Mouse (Mus musculus) left cerebral cortex, adult 9 months (tissue): ENCODE measurements at regions not wholly inside any gene's neighbourhood (a gene's known extent, or its start where the extent isn't known, plus 50 kb on each side); places are given as distances from the start of the nearest gene placed in this dataset.

Source experiments
- DNase-seq, 2 experiments: peaks; one replicate each; pipeline ENCODE4 v3.0.0; 2022; ENCODE audit warnings: low spot score in 2 of 2

DNA sequence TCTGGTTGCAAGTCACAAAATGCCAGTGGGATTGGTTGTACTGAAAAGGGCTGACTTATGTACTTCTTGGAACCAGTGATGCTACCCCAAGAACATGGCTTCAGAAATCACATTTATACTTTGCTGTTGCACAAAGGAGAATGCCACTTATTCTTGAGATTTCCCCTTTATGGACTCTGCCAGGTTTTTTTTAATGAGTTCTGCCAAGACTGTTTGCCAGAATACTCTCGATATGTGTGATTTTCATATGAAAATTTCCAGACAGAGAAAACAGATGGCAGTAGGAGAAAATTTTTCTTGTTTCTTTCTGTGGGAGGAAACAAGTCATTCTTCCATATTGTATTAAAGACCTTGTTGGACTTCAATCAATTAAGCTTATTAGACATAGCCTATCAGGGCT is 281.0 kb upstream of the Tle1 start:
- DNase-seq = no peak

GRCm38 (mm10) chr4:72480535-72480934 is 279.8 kb upstream of the Tle1 start:
- no peak for DNase-seq

DNA sequence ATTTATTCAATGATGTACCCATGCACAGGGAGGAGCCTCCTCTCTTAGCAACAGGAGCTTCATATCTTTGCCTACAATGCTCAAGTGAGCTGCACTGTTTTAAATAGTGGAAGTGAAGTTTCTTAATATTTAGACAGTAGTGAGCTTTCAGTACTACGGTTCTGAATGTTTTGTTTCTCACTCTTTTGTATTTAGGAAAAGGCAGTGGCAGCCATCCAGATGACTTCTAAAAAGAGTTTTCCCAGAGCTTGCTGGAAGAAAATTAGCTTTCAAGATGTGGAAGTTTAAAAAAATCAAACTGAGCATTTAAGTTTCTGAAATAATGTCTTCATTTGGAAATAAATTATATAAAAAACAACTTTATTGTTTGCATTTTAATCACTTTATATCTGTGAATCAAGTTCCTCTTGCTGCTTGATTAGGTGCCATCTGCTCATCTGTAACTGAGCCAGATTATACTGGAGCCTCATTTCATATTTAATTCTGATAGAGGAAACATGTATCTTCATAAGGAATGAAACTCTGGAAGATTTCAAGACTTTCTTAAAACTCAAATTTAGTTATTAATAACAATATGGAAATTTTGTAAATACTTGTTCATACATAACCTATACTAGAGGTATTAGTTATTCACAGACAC is 268.6 kb upstream of the Tle1 start:
- peak in 1 of 2 experiments; percentile 21 for DNase-seq

DNA sequence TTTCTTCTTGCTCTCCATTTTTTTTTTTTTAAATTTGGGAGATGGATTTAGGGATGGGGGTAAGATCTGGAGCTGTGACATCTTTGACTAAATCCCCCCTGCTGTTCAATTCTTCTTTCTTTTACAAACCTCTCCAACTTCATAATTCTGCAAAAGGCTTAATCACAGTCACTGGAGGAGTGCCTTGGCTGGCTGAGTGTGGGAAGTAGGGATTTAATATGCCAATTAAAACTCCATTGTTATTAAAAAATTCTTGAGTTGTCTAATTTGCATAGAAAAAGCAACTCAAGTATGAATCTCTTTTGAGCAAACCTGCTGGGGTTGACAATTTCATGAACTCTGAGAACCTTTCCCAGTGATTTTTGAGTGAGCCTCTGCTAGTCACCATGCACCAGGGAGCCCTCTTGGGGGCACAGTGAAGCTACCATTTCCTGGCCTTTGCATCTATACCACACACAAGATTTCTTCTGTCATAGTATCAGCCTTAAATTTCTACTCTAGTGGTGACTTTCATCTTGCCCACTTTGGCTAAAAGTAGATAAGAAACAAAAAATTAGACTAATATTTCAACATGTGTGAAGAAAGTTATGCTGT is 243.6 kb upstream of the Tle1 start:
- peak in 1 of 2 experiments; percentile 4 for DNase-seq

DNA sequence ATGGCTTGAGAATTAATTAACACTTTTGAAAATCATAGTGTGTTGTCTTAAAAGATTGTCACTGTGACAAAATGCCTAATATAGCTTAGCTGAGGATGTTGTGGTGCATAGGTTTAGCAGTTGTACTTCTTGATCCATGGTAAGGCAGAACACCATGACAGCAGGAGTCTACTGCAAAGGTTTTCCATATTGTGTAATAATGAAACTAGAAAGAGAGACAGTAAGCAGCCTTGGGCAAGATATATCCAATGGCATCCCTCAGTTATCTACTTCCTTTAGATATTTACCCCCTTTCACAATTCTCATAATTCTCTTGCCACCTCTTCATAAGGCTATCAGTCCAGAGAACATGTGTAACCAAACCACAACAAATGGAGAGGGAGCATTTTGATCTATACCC is 236.6 kb upstream of the Tle1 start:
- DNase-seq = no peak

DNA sequence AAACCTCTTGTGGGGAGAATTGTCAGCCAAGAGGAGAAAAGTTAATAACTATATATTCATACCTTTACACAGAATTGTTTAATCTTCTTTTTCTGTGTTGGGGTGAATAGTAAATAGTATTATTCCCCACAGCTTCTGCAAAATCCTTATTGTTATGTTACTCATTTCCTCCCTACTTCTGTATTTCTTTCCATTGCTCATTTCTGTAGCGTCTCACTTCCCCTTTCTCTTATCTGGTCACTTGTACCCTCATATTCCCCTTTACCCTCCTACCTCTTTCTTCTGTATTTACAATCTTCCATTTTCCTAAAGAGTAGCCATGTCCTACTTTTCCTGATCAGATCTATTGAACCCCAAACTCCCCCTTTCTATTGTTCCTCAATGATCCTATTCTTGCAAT is 224.6 kb upstream of the Tle1 start:
- DNase-seq = no peak

- DNase-seq = no peak
These were observed 211.5 kb upstream of the Tle1 start for GRCm38 (mm10) chr4:72412100-72412788.

GRCm38 (mm10) chr4:72411343-72411742 is 210.6 kb upstream of the Tle1 start:
- DNase-seq = no peak

DNA sequence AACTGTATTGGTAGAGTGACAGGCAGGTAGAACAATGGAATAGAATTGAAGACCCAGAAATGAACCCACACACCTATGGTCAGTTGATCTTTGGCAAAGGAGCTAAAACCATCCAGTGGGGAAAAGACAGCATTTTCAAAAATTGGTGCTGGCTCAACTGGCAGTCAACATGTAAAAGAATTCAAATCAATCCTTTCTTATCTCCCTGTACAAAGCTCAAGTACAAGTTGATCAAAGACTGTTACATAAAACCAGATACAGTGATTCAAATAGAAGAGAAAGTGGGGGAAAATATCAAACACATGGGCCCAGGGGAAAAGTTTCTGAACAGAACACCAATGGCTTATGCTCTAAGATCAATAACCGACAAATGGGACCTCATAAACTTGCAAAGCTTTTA is 200.0 kb upstream of the Tle1 start:
- DNase-seq = no peak

GRCm38 (mm10) chr4:72391887-72392435 is 191.2 kb upstream of the Tle1 start:
- no peak for DNase-seq

GRCm38 (mm10) chr4:72389811-72390625 is 189.3 kb upstream of the Tle1 start:
- no peak for DNase-seq

GRCm38 (mm10) chr4:72384901-72385264 is 184.2 kb upstream of the Tle1 start:
- peak; percentile 64 to 80 for DNase-seq

GRCm38 (mm10) chr4:72384259-72384900 is 183.7 kb upstream of the Tle1 start:
- DNase-seq = no peak

GRCm38 (mm10) chr4:72383729-72384128 is 183.0 kb upstream of the Tle1 start:
- no peak for DNase-seq

DNA sequence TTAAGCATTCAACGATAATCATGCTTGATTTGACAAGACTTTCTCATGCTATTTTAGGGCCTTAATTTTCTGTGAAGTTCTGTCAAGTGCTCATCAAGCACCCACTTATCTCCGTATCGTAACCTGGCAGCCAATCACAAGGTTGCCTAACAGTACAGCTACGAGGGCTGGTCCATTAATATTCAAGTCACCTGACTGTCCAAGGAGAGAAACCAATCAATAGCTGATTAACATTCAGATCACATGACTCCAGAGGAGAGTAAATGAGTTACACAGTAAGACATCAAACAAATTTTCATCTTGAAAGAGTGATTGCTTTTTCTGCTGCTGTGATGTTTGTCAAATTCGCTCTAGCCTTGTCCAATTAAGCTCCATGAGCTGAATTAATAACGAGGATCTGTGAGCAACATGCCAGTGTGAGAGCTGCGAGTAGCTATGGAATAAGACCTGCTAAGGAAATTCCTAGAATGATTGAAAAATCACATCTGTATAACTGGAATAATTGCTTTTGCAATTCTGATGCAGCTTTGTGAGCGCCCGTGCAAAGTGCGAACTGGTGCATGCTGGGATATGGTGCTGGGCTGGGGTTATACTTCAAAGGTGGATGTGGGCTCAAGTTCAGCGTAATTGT is 181.9 kb upstream of the Tle1 start:
- DNase-seq = no peak

- no peak for DNase-seq
These were observed 181.0 kb upstream of the Tle1 start for GRCm38 (mm10) chr4:72381742-72382141.

DNA sequence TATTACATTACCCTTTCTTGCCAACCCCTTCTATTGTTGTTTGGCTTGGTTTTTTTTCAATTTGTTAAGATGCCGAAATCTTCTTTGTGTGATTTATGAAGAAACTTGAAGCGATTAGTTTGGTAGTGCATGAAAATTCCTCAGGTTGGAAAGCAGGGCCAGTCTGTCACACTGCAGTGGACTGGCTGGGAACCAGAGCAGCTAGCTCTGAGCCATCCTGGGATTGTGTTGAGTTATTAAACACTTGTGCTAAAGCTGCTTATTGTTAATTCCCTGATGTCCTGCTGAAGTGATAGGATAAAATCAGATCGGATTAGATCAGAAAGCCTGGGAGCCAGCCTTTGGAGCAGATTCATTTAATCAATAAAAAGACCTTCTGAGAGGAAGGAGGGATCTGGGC is 180.4 kb upstream of the Tle1 start:
- DNase-seq = no peak

- no peak for DNase-seq
These were observed 178.8 kb upstream of the Tle1 start for GRCm38 (mm10) chr4:72379515-72379914.

- no peak for DNase-seq
These were observed 178.3 kb upstream of the Tle1 start for GRCm38 (mm10) chr4:72379011-72379410.

DNA sequence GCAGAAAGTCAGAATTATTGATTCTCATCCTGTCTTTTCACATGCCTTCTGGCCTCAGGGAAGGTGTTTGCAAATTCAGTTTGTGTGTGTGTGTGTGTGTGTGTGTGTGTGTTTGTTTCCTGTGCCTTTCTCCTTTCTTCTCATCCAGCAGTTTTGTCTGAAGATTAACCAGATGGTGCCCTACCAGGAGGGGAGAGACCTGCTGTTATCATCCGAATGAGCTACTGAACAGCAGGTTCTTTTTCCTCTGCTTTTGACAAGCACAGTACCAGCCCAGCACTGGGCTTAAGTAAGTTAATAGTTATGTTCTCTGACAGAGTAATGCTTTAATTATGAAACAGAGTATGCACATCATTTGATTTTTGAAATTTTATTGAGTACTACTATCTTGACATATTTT is 176.8 kb upstream of the Tle1 start:
- DNase-seq = no peak

DNA sequence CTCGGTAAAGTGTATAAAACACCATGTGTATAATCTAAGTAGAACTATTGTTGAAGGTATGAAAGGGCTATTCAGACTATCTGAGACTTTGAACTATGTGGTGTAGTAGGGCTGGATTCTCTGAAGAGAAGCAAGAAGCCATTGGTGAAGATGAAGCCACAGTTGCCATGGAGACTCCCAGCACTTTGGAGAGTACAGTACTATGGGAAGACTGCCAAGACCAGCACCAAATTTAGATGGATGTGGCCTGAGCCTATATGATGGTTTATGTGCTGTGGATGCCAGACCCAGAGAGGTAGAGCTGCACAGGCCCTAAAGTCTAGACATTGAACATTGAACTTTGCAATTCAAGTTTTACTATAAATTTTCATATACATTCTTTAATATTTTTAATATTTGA is 151.3 kb upstream of the Tle1 start:
- peak in 1 of 2 experiments; percentile 2 for DNase-seq
